Mouse (Mus musculus) lung, postnatal 25 days (tissue): Measurements from ENCODE around the gene Kif3b.
A peak's percentile ranks its signal among the peaks of the same experiment; 100 is the strongest.
"Not testable (repeated sequence)": the region's sequence is repeated elsewhere in the genome, so short reads cannot be mapped to it uniquely, and the experiment has no call there.

Experiments used
- DNase-seq: peaks from one replicate; pipeline ENCODE4 v3.0.0; 2022; ENCODE audit warnings: low spot score

The Kif3b gene

DNA sequence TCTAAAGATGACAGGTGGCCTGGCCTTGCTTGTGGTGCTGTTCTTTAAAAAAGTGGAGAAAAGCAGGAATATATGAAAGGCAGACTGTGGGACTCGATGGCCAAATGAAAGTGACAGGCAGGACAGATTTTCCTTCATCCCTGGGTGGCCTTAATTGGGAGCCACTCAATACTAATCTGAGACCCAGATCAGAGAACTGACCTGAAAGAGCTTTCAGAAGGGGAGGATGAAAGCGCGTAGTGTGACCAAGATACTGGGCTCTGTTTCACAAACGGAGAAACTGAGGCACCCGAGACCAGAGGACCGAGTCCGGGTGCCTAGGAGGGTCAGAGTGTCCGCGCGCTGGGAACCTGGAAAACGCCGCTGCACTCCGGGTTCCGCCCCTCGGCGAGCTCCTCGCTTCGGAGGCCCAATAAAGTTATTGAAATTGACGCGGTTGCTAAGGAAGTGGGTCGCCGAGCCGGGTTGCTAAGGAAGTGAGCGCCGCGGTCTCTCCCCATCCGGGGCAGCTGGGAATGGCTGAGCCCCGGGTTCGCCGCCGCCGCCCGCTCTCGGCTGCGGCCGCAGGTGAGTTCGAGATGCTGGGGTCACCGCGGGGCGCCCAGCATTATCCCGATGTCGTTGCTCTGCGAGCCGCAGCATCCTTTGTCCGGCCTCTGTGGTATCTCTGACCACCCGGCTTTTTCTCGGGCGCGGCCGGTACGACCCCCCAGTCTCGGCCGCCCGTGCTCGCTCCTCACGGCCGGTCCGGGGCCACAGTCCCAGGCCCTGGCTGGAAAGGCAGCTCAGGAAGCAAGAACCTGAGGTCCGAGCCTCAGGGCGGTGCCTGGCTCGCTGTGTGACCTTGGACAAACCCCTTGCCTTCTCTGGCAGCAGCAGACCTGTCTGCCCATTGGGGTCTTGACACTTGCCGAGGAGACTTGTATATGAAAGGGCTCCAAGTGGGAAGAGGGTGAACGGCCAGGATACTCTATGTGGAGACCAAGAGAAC is at the start of gene Kif3b:
TSS of gene Kif3b (plus strand) at position 476 of the 991 bp plus-strand sequence.
- DNase-seq = peak; percentile 91

DNA sequence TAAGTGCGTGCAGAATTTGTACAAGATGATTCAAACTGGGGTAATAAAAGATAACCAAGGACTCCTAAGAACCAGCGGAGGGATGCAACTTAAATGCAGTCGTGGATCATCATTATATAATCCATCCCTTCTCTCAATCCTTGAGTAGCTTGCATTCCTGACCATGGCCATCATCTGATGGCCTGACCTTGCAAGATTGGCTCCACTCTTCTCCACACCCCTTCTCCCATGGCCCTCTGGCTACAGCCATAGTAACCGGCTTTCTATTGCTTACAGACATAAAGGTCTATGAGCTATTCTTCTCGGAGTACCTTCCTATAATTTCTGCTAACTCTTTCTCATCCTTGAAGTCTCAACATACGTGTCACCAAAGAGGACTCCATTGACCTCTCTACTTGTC is 49.1 kb upstream of the Kif3b start:
- DNase-seq = no peak

DNA sequence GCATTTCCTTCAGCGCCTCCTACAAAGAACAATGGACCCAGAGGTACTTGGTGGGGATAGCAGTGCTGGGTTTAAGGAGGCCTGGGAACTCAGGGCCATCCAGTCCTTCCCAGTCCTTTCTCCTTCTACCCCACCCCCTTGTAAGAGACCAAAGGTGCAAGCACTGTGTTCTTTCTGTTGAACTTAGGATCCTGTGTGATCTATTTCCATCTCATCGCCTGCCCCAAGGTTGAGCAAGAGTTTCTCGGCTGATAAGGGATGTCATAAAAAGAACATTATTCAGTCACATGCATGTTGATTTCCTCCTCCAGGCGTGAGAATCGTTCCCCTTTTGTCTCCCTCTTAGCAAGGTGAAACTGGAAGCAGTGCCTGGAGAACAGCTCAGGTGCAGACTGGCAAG is 41.5 kb upstream of the Kif3b start:
- no peak for DNase-seq

DNA sequence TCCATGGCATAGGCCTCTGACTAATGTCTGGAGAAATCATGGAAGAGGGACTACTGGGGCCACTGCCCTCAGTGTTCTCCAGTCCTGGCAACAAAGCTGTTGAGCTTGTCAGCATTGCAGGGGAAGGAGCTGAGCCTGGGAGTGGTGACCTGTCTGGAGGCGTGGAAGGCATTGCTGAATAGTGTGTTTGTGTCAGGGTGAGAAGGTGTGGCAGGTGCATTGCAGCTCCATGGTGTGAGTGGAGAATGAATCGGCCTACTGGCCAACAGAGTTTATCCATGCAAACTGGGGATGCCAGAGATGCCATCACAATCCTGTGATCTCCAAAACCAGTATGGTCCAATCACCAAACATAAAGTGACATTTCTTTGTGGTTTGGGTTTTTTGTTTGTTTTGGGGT is 34.6 kb upstream of the Kif3b start:
- DNase-seq = no peak

DNA sequence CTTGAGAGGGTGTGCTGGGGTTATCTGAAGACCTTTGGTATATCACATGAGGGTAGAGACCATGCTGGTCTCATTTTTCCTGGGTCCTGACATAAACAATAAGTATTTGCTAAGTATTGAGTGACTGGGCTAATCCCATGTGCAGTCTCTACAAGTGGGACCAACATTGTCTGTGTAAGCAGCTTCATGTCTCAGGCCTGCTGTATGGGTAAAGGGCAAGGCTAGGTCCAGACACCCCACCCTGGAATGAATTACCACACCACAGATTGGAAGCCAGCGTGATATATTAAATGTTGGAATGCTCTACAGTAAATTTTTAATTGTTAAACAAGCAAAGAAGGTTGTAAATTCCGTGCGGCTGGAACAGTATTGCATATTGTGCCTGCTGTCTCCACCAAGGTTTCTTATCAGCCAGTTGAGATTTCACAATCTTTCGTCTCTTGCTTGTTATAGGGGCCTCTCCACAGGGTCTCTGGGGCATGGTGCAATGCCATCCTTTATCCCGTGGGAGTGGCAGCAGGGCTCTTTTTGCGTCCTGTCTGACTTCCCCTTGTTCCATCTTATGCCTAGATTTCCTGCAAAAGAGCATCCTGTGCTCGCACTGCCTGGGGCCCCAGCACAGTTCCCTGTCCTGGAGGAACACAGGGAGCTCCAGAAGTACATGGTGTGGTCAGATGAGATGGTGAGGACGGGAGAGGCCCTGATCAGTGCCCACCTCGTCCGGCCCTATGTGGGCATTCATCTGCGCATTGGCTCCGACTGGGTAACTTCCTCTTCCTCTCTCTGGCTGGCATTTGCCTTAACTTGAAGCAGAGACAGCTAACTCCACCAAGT is 32.0 kb upstream of the Kif3b start:
- DNase-seq = no peak

DNA sequence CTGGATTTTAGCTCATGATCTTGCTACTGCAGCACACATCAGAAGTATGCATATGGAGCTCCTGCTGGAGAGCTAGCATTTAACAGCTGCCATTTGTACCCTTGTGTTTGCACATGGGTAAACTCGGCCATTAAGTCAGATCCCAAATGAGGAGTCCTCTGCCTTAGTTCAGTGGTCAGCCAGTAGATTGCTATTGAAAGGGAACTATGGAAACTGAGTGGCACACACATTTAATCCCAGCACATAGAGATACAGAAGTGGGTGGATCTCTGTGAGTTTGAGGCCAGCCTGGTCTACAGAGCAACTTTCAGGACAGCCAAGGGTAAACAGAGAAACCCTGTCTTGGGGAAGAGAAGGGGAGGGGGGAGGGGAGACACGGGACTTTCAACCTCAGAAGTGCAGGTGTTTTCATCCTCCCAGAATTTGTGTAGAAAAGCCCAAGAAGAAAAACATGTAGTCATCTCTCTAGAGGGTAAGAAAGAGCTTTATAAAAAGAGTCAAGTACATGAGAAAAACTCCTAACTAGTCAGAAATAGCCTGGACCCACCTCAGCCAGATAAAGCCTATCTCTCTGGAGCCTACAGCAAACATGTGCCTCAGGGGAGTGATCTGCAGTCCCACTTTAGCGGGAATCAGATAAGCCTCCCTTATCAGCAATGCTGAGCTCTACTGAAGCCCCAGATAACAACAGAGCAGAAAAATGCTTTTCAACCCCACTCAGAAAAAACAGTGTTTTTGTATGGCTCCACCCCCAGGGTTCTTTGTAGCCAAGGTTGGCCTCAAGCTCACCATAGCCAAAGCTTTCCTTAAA is 31.1 kb upstream of the Kif3b start:
- DNase-seq = no peak

DNA sequence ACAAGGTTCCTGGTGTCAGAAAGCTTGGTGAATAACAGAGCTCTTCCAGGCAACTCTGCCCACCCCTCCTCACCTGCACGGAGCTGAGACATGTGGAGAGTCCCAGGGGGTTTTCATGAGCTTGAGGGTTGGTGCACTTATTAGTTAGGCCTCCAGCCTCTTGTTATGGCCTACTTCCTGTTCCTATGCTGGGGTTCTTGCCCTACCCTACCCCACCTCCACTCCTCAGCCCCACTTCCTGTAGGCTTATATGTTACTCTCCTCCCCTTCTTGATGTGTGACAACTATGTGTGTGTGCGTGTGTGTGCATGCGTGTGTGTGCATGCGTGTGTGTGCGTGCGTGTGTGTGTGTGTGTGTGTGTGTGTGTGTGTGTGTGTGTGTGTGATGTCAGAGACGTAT is 28.2 kb upstream of the Kif3b start:
- peak; percentile 31 for DNase-seq

DNA sequence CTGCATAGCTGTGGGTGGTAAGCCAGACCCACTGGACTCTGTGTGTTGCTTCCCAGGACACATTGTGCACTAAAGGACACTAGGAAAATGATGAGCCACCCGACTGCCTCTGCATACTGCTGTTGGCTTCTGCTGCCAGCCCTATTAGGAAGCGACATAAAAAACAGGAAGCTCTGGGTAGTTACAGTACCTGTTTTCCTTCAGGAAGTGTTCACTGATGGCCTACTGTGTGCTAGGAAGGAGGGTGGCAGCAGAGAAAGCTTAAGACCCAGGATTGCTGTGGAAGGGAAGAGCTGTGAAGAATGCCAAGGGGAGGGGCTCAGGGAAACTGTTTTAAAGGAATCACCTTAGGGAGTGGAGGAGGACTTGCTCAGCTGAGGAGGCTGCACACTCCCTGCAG is 23.9 kb upstream of the Kif3b start:
- no peak for DNase-seq

DNA sequence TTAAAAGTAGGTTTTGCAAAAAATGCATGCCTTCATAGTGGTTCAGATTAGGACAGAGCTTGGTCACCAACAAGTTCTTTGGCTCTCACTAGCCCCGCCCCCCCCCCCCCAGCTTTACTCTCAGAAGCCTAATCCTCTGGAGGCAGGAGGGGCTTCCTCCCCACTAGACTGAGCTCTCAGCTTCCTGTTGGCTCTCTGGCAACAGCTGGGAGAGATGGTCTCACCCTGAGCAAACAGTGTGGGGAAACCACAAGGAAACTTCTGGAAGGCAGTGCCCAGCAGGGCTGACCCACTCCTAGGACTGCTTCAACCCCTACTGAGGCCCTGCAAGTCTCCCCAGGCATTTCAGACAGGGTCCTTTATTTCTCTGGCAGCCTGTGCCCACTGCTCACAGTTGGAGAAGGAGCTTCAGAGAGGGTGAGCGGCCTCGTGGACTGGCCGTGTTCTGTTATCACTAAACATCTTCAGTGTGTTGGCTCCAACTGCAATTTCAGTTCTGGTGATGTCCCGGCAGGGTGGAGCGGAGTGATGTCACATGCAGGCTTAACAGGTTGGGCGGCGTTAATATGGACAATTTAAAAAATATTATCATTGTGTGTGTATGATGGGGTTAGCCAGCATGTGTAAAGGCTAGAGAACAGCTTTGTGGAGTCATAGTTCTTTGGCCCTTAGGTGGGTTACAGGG is 20.8 kb upstream of the Kif3b start:
- not testable (repeated sequence) for DNase-seq

DNA sequence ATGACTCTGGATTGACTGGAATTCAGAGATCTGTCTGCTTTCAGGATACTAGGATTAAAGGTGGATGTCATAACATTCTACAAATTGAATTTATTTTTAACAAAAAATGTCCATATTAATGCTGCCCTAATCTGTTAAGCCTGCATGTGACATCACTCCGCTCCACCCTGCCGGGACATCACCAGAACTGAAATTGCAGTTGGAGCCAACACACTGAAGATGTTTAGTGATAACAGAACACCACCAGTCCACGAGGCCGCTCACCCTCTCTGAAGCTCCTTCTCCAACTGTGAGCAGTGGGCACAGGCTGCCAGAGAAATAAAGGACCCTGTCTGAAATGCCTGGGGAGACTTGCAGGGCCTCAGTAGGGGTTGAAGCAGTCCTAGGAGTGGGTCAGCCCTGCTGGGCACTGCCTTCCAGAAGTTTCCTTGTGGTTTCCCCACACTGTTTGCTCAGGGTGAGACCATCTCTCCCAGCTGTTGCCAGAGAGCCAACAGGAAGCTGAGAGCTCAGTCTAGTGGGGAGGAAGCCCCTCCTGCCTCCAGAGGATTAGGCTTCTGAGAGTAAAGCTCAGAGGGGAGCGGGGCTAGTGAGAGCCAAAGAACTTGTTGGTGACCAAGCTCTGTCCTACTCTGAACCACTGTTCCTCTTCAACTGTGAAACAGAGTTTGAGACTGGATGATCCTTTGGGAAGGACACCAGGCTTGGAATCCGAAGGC is 16.9 kb upstream of the Kif3b start:
- not testable (repeated sequence) for DNase-seq

DNA sequence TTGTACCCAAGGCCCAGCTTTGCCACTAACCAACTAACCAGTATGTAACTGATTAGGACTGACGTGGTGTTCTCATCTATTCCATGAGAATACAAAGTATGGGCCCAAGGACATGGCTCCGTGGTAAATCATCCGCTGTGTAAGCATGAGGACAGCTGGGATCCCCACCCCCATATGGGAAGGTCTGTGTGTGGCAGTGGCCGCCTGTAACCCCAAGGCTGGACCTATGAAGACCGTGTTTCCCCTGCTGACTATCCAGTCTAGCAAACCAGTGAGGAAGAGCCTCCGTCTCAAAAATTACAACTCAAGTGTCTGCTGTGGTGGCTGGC is 16.3 kb upstream of the Kif3b start:
- DNase-seq = no peak

DNA sequence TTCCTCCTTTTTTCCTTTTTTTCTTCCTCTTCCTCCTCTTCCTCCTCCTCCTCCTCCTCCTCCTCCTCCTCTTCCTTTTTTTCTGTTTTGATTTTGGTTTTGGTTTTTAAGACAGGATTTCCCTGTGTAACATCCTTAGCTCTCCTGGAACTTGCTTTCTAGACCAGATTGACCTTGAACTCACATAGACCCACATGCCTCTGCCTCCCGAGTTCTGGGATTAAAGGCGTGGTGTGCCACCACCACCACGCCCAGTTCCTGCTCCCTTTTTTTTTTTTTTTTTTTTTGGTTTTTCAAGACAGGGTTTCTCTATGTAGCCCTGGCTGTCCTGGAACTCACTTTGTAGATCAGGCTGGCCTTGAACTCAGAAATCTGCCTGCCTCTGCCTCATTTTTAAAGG is 15.6 kb upstream of the Kif3b start:
- DNase-seq = not testable (repeated sequence)

DNA sequence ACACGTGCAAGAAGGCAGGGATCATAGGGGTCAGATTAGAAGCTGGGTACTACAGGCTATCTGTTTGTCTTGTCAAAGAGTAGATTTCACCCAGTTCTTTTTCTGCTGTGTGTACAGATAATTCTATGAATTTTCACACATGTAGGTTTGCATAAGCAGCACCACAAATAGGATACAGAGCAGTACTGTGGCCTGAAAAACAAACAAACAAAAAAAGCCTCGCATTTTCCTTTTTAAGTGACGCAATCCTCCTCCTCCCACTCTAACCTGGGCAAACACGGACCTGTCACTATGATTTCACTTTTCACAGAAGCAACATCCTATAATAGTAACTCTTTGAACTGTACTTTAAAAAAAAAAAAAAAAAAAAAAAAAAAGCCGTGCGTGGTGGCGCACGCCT is 14.8 kb upstream of the Kif3b start:
- no peak for DNase-seq

DNA sequence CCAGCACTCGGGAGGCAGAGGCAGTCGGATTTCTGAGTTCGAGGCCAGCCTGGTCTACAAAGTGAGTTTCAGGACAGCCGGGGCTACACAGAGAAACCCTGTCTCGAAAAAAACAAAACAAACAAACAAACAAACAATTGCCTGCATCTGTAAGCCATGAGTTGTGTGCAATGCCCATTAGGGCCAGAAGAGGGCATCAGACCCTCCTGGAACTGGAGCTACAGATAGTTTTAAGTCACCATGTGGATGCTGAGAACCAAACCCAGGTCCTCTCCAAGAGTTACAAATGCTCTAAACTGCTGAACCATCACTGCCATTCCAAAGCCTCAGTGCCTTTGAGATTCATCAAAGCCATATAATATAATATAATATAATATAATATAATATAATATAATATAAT is 14.4 kb upstream of the Kif3b start:
- not testable (repeated sequence) for DNase-seq

DNA sequence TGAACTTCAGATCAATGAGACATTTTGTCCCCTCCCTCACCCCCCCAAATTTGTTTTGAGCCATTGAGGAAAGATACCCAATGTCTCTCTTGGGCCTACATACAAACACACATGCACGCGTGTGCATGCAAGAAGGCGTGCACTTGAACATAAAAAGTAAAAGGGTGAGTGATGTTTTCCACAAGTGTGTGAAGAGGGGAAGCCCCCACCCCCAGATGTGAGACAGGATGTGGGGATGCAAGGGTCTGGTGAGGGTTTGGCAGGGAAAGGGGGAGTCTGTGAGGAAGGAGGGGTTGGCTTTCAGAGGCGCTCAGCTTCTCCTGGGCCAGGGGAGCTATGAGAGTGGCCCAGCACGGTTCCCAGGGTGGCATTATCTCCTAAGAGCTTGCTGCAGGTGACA is 12.9 kb upstream of the Kif3b start:
- DNase-seq = no peak

DNA sequence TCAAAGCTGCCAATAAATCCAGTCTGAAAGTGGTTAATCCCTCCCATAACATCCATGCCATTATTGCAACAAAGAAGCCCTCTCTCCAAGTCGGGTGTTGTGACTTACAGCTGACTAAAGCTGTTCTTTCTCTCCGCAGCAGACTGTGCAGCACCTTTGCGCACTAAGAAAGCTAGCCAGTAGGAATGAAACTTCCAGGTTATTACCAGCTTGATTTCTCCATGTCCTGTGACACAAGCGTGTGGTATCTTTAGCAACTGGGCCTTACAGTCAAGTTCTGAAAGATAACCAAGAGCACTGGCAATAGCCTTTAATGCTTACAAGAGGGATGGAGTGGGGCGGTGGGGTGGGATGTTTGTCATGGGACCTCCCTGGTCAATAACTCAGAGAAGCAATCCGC is 7.3 kb upstream of the Kif3b start:
- DNase-seq = no peak

DNA sequence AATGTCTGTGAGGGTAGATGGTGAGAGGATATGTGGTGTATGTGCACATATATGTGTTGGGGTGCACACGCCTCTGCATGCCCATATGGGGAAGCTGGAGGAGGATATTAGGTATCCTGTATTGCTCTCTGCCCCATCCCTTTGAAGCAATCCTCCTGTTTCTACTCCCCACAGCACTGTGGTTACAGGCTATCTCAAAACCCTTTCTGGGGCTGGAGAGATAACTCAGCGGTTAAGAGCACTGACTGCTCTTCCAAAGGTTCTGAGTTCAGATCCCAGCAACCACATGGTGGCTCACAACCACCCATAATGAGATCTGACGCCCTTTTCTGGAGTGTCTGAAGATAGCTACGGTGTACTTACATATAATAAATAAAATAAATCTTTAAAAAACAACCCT is 4.7 kb upstream of the Kif3b start:
- no peak for DNase-seq

DNA sequence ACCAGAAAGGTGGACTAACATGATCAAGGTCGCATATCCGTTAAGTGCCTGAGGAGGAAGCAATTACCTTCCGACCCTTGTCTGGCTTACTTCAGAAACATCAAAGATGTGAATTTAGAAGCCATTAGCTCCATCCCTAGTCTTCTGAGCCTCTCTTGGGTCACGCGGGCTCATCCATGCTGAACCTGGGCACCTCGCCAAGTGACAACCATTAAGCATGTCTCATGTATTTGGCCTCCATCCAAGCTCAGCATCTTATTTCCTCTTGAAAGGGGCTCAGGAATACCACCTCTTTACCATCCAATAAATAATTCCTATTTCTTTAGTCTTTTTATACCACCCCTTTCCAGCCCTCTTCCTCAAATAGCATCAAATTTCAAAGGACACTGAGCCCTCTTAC is 3.4 kb upstream of the Kif3b start:
- no peak for DNase-seq

DNA sequence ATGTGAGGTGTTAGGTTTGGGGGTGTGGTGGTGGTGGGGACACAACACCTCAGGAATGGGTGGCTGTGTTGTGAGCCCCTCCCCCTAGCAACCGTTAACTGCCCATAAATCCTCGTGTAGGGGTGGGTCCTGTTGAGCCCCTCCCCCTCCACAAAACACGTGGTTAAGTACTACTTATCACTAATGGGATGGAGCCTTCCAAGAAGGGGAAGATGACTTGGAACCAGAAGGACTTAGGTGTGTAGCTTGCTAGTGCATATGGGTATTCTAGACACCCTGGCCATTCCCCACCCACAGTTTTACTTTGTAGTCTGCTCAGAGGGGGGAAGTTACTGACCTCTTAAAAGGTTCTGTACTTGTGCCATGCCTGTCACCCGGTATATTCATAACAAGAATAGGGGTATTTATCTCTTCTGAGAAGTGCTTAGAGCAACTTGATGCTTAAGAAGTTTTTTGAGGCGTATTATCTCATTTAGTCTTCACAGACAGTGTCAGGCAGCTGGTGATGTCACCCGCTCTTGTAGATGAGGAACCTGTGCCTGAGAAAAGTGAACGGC is 1.2 kb downstream of the Kif3b start:
- DNase-seq = peak; percentile 24

DNA sequence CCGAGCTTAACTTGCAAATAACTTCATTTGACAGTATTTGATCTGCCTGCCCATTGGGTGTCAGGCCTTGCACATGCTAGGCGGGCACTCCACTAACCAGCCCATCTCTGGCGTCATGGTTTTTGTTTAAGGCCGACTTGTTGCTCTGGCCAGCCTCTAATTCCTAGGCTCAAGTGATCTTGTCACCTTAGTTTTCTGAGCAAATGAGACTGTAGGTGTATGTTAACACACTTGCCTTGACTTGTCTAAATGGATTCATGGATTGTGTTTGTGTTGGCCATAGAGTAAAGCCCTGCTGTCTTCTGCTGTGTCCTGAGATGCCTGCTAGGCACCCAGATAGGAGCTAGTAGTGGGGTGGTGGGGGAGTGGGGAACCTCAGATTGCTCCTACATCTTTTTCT is 4.0 kb downstream of the Kif3b start:
- no peak for DNase-seq

DNA sequence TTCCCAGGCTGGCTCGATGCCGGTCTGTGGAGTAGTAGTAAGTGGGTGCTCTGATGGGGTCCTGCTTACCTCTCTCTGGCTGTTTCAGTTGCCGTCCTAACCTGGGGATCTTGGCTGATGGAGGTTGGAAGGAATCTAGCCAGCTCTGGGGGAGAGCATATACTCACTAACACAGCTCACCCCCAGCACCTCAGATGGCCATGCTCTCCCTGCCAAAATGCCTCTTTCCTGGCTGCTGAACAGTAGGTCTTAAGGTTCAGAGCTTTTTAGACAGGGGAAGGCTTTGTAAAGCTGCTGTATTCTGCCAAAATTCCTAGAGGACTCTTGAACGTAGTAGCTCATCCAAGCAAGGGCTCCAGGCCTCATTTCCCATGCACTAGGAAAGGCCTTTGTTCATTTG is 6.6 kb downstream of the Kif3b start:
- no peak for DNase-seq
